Mouse (Mus musculus): Measurements from ENCODE around the gene 1700020A23Rik.

- TF ChIP-seq CTCF (conservative IDR thresholded peaks at IDR 0.05; ENCODE audit: low read length) (peak; percentile 37), POU5F1 (IDR thresholded peaks at IDR 0.05; ENCODE audit: borderline replicate concordance, low read length) (no peak)
Measured at GRCm38 (mm10) chr2:130388796-130389195, 16.3 kb upstream of the 1700020A23Rik start.
